Mouse (Mus musculus) limb, embryonic 12.5 days (tissue): ENCODE results near the gene Gm21992. TPM values are rescaled to one million over a fixed set of nuclear protein-coding genes. Genes with fewer than 3 reads are reported as not detected.

Source experiments
- ATAC-seq: fragments of 200-750 bp; cut with Nextera tagmentation; 2 replicates; pipeline ENCODE4 v1.8.0; 2017; ENCODE audit warnings: low read depth, moderate TSS enrichment; ENCODE audit not compliant: insufficient number of reproducible peaks, insufficient read depth, low FRiP score, low TSS enrichment
- H3K27ac ChIP-seq: fragments of 300-500 bp; sonication (generic); 2 replicates; pipeline ENCODE4 v1.5.1; 2016; ENCODE audit warnings: mild to moderate bottlenecking, moderate library complexity
- H3K27me3 ChIP-seq: fragments of 300-500 bp; sonication (generic); 2 replicates; pipeline ENCODE4 v1.6.1; 2016; ENCODE audit warnings: mild to moderate bottlenecking, moderate library complexity
- H3K36me3 ChIP-seq: fragments of 300-500 bp; sonication (generic); 2 replicates; pipeline ENCODE4 v1.6.1; 2016; ENCODE audit warnings: mild to moderate bottlenecking, moderate library complexity
- H3K4me1 ChIP-seq: fragments of 300-500 bp; sonication (generic); replicated peaks from 2 replicates; pipeline ENCODE4 v1.6.1; 2016
- H3K4me2 ChIP-seq: fragments of 300-500 bp; sonication (generic); 2 replicates; pipeline ENCODE4 v1.6.1; 2016; ENCODE audit warnings: mild to moderate bottlenecking, moderate library complexity
- H3K4me3 ChIP-seq: fragments of 300-500 bp; sonication (generic); replicated peaks from 2 replicates; pipeline ENCODE4 v1.5.1; 2016; ENCODE audit warnings: mild to moderate bottlenecking
- H3K9ac ChIP-seq: fragments of 300-500 bp; sonication (generic); replicated peaks from 2 replicates; pipeline ENCODE4 v1.6.1; 2016; ENCODE audit warnings: mild to moderate bottlenecking, moderate library complexity
- H3K9me3 ChIP-seq: fragments of 300-500 bp; sonication (generic); 2 replicates; pipeline ENCODE4 v1.6.1; 2016; ENCODE audit warnings: mild to moderate bottlenecking, moderate library complexity
- WGBS: fragments of 180-500 bp; shearing (Covaris S2); methylation state at CpG from one replicate; pipeline ENCODE4 v1.1.7; 2016; 5-methylcytosine and 5-hydroxymethylcytosine counted together
- polyA plus RNA-seq: library from polyadenylated mRNA; unstranded; fragments of >200 nt; fragmentation: Nextera tagmentation; extraction: Ambion mirVana; gene quantifications from 2 replicates; pipeline ENCODE4 v1.2.1, GENCODE M21; 2016

Gm21992 gene
- polyA plus RNA-seq: 36.3 and 57.2 TPM in 2 replicates

- H3K4me3 ChIP-seq: peak within 1 kb of the TSS; percentile 85
- H3K4me1 ChIP-seq: peaks cover 24% of the 10 kb centered on the region
- no peaks in the 10 kb centered on the region for H3K27me3 ChIP-seq
- peak within 1 kb of the TSS; percentile 95 for H3K27ac ChIP-seq
- H3K9ac ChIP-seq: peak within 1 kb of the TSS; percentile 84
- H3K4me2 ChIP-seq: peak within 1 kb of the TSS; percentile 91
- H3K36me3 ChIP-seq: no peaks in the 10 kb centered on the region
- no peaks in the 10 kb centered on the region for H3K9me3 ChIP-seq
- WGBS: under 1% methylated on average over 83 of the region's 83 CpGs
- ATAC-seq: peak; percentile 96
Observed at GRCm38 (mm10) chr19:4811063-4811908, at the start of gene Gm21992, which contains the start of gene Rbm14. Gene Gm21992 (minus strand): TSS chr19:4811612. Gene Rbm14 (minus strand): TSS chr19:4811634.

GRCm38 (mm10) chr19:4859081-4859480 is 47.7 kb upstream of the Gm21992 start:
- no peak for ATAC-seq
- Histone ChIP-seq H3K27me3 (peaks cover 12% of the 10 kb centered on the region; the same call in 1 of the 2 replicates), H3K4me3 (no peak overlapping the region), H3K9ac (no peak overlapping the region), H3K4me2 (no peak overlapping the region), H3K27ac (no peak overlapping the region), H3K36me3 (peaks cover 12% of the 10 kb centered on the region; the same call in 1 of the 2 replicates), H3K4me1 (peaks cover 12% of the 10 kb centered on the region), H3K9me3 (no peaks in the 10 kb centered on the region)
- 74% methylated on average over 6 of the region's 6 CpGs for whole genome bisulfite sequencing

- no peak overlapping the region; the same call in 1 of the 2 replicates for H3K9ac ChIP-seq
- H3K27ac ChIP-seq: no peak overlapping the region
- peaks cover 12% of the 10 kb centered on the region; the same call in 1 of the 2 replicates for H3K36me3 ChIP-seq
- H3K4me1 ChIP-seq: peaks cover 12% of the 10 kb centered on the region
- WGBS: 85% methylated on average over 4 of the region's 4 CpGs
- H3K27me3 ChIP-seq: peaks cover 7% of the 10 kb centered on the region; the same call in 1 of the 2 replicates
- H3K9me3 ChIP-seq: no peaks in the 10 kb centered on the region
- peak overlapping the region; percentile 97 for H3K4me2 ChIP-seq
- no peak for ATAC-seq
- H3K4me3 ChIP-seq: peak overlapping the region; percentile 66
Observed at GRCm38 (mm10) chr19:4855951-4856350, 44.5 kb upstream of the Gm21992 start.

GRCm38 (mm10) chr19:4855470-4855820 is 44.0 kb upstream of the Gm21992 start:
- 2% methylated on average over 14 of the region's 14 CpGs for WGBS
- no peaks in the 10 kb centered on the region for H3K9me3 ChIP-seq
- peaks cover 12% of the 10 kb centered on the region for H3K4me1 ChIP-seq
- H3K4me2 ChIP-seq: peak overlapping the region; percentile 97
- H3K4me3 ChIP-seq: peak overlapping the region; percentile 66
- ATAC-seq: 0 out of 2 replicates have a peak, but pooled peaks have one; percentile 20
- H3K27me3 ChIP-seq: peaks cover 7% of the 10 kb centered on the region; the same call in 1 of the 2 replicates
- H3K27ac ChIP-seq: no peak overlapping the region
- H3K36me3 ChIP-seq: peaks cover 10% of the 10 kb centered on the region; the same call in 1 of the 2 replicates
- peak overlapping the region; percentile 69 for H3K9ac ChIP-seq

GRCm38 (mm10) chr19:4854552-4855469 is 43.4 kb upstream of the Gm21992 start, which contains the start of gene Ctsf:
Gene Ctsf (plus strand): TSS chr19:4855130.
- Histone ChIP-seq H3K9me3 (no peaks in the 10 kb centered on the region), H3K36me3 (peaks cover 7% of the 10 kb centered on the region; the same call in 1 of the 2 replicates), H3K4me2 (peak within 1 kb of the TSS; percentile 97), H3K9ac (peak within 1 kb of the TSS; percentile 69), H3K27ac (no peak within 1 kb of the TSS), H3K4me1 (peaks cover 12% of the 10 kb centered on the region), H3K4me3 (peak within 1 kb of the TSS; percentile 66), H3K27me3 (peaks cover 7% of the 10 kb centered on the region; the same call in 1 of the 2 replicates)
- WGBS: 5% methylated on average over 45 of the region's 45 CpGs
- ATAC-seq: peak; percentile 63; the same call in 1 of the 2 replicates

GRCm38 (mm10) chr19:4850281-4850680 is 38.9 kb upstream of the Gm21992 start:
- H3K4me2 ChIP-seq: no peak overlapping the region
- no peak for ATAC-seq
- peaks cover 7% of the 10 kb centered on the region; the same call in 1 of the 2 replicates for H3K27me3 ChIP-seq
- no peaks in the 10 kb centered on the region for H3K9me3 ChIP-seq
- WGBS: 55% methylated on average over 5 of the region's 5 CpGs
- no peaks in the 10 kb centered on the region for H3K36me3 ChIP-seq
- H3K4me3 ChIP-seq: no peak overlapping the region
- no peak overlapping the region for H3K9ac ChIP-seq
- H3K27ac ChIP-seq: no peak overlapping the region
- peaks cover 4% of the 10 kb centered on the region for H3K4me1 ChIP-seq

- 49% methylated on average over 4 of the region's 4 CpGs for WGBS
Observed at GRCm38 (mm10) chr19:4849800-4850199, 38.4 kb upstream of the Gm21992 start.

GRCm38 (mm10) chr19:4847490-4847889 is 36.1 kb upstream of the Gm21992 start:
- no peak overlapping the region for H3K4me2 ChIP-seq
- no peaks in the 10 kb centered on the region for H3K36me3 ChIP-seq
- H3K4me1 ChIP-seq: no peaks in the 10 kb centered on the region
- ATAC-seq: no peak
- H3K27ac ChIP-seq: no peak overlapping the region
- H3K9ac ChIP-seq: no peak overlapping the region
- no peaks in the 10 kb centered on the region for H3K9me3 ChIP-seq
- peaks cover 14% of the 10 kb centered on the region; the same call in 1 of the 2 replicates for H3K27me3 ChIP-seq
- H3K4me3 ChIP-seq: no peak overlapping the region
- WGBS: 31% methylated on average over 7 of the region's 7 CpGs

More at GRCm38 (mm10) chr19:4849800-4850199, 38.4 kb upstream of the Gm21992 start:
- Histone ChIP-seq H3K27me3 (peaks cover 7% of the 10 kb centered on the region; the same call in 1 of the 2 replicates), H3K27ac (no peak overlapping the region), H3K4me3 (no peak overlapping the region), H3K36me3 (no peaks in the 10 kb centered on the region), H3K4me1 (0 out of 2 replicates have a peak, but pooled peaks cover 3% of the 10 kb centered on the region), H3K4me2 (no peak overlapping the region), H3K9me3 (no peaks in the 10 kb centered on the region), H3K9ac (no peak overlapping the region)
- no peak for ATAC-seq

- no peak overlapping the region for H3K4me3 ChIP-seq
- no peak overlapping the region for H3K9ac ChIP-seq
- no peak for ATAC-seq
- no peak overlapping the region for H3K4me2 ChIP-seq
- H3K27ac ChIP-seq: no peak overlapping the region
- no peaks in the 10 kb centered on the region for H3K36me3 ChIP-seq
- 71% methylated on average over 2 of the region's 2 CpGs for WGBS
- H3K9me3 ChIP-seq: no peaks in the 10 kb centered on the region
- no peaks in the 10 kb centered on the region for H3K4me1 ChIP-seq
- peaks cover 30% of the 10 kb centered on the region for H3K27me3 ChIP-seq
Observed at GRCm38 (mm10) chr19:4845846-4846245, 34.4 kb upstream of the Gm21992 start.

GRCm38 (mm10) chr19:4842611-4843010 is 31.2 kb upstream of the Gm21992 start:
- Histone ChIP-seq H3K4me1 (peaks cover 14% of the 10 kb centered on the region), H3K27ac (no peak overlapping the region), H3K4me2 (no peak overlapping the region), H3K9me3 (no peaks in the 10 kb centered on the region), H3K36me3 (no peaks in the 10 kb centered on the region), H3K4me3 (no peak overlapping the region), H3K27me3 (peaks cover 38% of the 10 kb centered on the region), H3K9ac (no peak overlapping the region)
- no peak for ATAC-seq
- 72% methylated on average over 2 of the region's 2 CpGs for WGBS
